Mouse (Mus musculus): ENCODE measurements around the gene Ikzf4. TPM values are rescaled to one million over a fixed set of nuclear protein-coding genes. Genes with fewer than 3 reads are reported as not detected.

Gene Ikzf4
- total RNA-seq, 2 experiments from 2014 or later: 16.2 to 16.8 TPM

DNA sequence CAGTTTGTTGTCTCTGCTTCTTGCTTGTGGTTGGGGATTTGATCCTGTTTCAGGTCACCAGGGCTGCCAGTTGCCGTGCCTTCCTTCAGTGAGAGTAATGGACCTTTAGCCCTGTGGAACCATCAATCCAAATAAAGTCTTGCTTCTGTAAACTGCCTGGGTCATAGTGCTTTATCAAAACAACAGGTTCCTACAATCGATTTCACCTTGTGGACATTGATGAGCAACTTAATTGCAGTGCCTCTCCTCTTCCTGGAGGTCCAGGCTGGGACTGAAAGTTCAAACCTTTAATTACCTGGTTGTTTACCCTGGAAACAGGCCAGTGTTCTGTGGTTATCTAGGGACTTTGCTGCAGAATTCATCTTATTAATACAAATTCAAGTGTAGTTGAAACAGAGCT is 47.3 kb downstream of the Ikzf4 start:
- DNase-seq (ENCODE audit: extremely low spot score in 1 of 2, low spot score in 2 of 2): no peak
- no peak overlapping the region for H3K4me3 ChIP-seq
- no peak overlapping the region for H3K27ac ChIP-seq
- intact Hi-C loops (cut with DNase I): no loop called here
- TF ChIP-seq CTCF (IDR thresholded peaks at IDR 0.05): no peak

DNA sequence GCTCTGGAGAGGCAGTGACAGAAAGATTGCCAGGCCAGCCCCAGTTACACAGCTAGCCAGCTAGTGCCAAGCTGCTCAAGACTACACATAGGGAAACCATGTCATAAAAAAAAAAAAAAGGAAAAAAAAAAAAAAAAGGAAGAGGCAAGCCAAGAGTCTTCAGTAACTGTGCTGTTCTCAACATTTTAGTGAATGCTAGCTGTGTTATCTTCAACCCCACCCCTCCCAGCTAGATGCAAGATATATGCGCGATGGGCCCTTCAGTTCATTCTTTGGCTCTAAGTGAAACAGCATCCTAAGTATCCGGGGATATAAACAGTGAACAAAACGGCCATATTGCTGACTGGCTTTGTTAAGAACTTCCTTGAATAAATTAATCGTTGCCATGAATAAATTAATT is 53.0 kb downstream of the Ikzf4 start:
- no peak for TF ChIP-seq CTCF (IDR thresholded peaks at IDR 0.05)
- DNase-seq (ENCODE audit: extremely low spot score in 1 of 2, low spot score in 2 of 2): no peak
- H3K27ac ChIP-seq: no peak overlapping the region
- intact Hi-C loops (cut with DNase I): no loop called here
- H3K4me3 ChIP-seq: no peak overlapping the region

GRCm38 (mm10) chr10:128591436-128591835 is 54.4 kb downstream of the Ikzf4 start:
- no peak for TF ChIP-seq CTCF (IDR thresholded peaks at IDR 0.05)
- intact Hi-C loops (cut with DNase I): no loop called here

GRCm38 (mm10) chr10:128590193-128590690 is 55.5 kb downstream of the Ikzf4 start:
- intact Hi-C loops (cut with DNase I): no loop called here
- TF ChIP-seq CTCF (IDR thresholded peaks at IDR 0.05): peak; percentile 82
- Histone ChIP-seq H3K27ac (no peak overlapping the region), H3K4me3 (peak overlapping the region; percentile 52)
- DNase-seq (ENCODE audit: extremely low spot score in 1 of 2, low spot score in 2 of 2): peak; percentile 39 to 42

More at GRCm38 (mm10) chr10:128591436-128591835, 54.4 kb downstream of the Ikzf4 start:
- Histone ChIP-seq H3K27ac (no peak overlapping the region), H3K4me3 (no peak overlapping the region)
- DNase-seq (ENCODE audit: extremely low spot score in 1 of 2, low spot score in 2 of 2): no peak

DNA sequence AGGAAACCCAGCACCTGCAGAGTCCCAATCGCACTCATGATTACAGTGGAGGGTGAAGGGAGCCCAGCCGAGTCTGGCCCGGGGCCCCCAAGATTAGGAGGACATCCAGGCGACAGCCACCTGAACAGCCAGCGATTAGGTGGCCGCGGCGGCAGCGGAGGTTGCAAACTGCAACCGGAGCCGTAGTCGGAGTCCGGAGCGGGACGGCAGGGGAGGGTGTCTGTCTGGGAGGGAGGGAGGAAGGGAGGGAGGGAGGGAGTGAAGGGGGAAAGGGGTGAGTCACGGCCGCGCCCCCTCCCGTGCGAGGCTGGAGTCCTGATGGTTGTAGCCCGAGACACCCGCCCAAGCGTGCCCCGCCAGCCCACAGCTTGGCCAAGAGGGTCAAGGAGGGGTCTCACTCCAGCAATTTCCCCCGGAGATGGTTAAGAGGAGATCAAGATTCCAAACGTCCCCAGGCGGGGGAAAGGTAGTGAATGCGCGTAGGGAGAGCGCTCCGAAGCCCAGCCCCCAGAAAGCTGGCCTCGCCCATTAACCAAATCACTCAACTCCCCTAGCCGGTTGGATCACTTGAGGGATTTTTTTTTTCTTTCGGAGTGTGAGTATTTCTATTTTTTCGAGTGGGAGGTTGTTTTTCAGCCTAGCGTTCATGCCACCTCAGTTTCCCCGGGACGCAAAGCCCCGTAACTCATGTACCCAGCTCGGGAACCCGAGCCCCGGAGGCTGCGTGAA is 56.2 kb downstream of the Ikzf4 start, which contains the start of gene Erbb3:
TSS of gene Erbb3 (minus strand) at position 189 of the 729 bp plus-strand sequence.
- H3K4me3 ChIP-seq: peak within 1 kb of the TSS; percentile 52
- H3K27ac ChIP-seq: 0 out of 2 replicates have a peak within 1 kb of the TSS, but pooled peaks have one; percentile 21
- intact Hi-C loops (cut with DNase I): no loop called here
- no peak for DNase-seq (ENCODE audit: extremely low spot score in 1 of 2, low spot score in 2 of 2)
- TF ChIP-seq CTCF (IDR thresholded peaks at IDR 0.05): no peak

DNA sequence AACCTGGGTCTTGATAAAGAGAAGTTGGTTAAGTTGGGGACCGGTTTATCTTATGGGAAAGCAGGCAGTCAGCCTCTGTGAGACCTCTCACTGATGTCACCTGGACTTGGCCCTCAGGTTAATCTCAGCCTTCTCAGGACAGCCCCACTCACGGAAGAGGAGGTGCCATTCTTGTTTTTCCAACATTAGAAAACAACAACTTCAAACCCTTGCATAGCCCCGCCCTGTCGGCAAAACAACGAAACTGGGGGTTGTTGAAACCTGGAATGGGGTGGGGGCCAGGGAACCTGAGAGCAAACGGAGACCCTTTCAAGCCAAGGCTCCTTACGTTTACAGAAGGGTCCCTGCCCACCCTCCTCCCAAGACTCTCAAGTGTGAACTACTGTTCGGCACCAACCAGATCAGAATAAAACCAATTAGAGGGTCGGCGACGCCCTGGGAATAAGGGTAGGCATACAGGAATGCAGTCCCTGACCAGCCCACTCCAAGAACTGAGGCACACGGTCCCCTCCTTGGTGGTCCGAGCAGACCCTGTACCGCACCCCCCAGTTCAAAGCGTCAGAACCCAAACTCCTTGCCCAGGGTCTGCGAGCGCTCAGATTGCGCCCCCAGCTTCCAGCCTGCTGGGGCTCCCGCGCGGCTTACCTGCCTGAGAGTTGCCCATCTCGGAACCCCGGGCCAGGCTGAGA is 56.9 kb downstream of the Ikzf4 start:
- TF ChIP-seq CTCF (IDR thresholded peaks at IDR 0.05): no peak
- H3K27ac ChIP-seq: 0 out of 2 replicates have a peak overlapping the region, but pooled peaks have one; percentile 21
- peak overlapping the region; percentile 52 for H3K4me3 ChIP-seq
- intact Hi-C loops (cut with DNase I): no loop called here
- no peak for DNase-seq (ENCODE audit: extremely low spot score in 1 of 2, low spot score in 2 of 2)

DNA sequence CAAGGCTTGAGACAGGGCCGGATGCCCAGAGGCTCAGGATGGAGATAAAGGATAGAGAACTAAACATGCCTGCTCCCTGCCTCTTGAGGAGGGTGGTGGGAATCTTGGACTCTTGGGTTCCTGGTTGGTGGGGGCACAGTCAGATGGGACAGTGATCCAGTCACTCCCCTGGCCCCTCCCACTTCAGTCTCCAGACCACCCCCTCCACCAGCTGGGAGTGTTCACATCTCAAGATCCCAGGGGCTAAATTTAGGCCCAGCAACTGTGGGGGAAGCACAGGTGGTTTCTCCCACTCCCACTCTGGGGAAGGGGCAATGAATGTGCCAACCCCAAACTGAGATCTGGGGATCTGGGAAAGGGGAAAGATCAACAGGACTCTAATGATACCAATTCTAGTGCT is 57.7 kb downstream of the Ikzf4 start:
- DNase-seq (ENCODE audit: extremely low spot score in 1 of 2, low spot score in 2 of 2): no peak
- H3K27ac ChIP-seq: peak overlapping the region; percentile 47; the same call in 1 of the 2 replicates
- TF ChIP-seq CTCF (IDR thresholded peaks at IDR 0.05): no peak
- no peak overlapping the region for H3K4me3 ChIP-seq
- intact Hi-C loops (cut with DNase I): no loop called here

GRCm38 (mm10) chr10:128587697-128588096 is 58.1 kb downstream of the Ikzf4 start:
- DNase-seq (ENCODE audit: extremely low spot score in 1 of 2, low spot score in 2 of 2): no peak
- TF ChIP-seq CTCF (IDR thresholded peaks at IDR 0.05): no peak
- peak overlapping the region; percentile 47; the same call in 1 of the 2 replicates for H3K27ac ChIP-seq
- intact Hi-C loops (cut with DNase I): no loop called here
- H3K4me3 ChIP-seq: peak overlapping the region; percentile 4; the same call in 1 of the 2 replicates

DNA sequence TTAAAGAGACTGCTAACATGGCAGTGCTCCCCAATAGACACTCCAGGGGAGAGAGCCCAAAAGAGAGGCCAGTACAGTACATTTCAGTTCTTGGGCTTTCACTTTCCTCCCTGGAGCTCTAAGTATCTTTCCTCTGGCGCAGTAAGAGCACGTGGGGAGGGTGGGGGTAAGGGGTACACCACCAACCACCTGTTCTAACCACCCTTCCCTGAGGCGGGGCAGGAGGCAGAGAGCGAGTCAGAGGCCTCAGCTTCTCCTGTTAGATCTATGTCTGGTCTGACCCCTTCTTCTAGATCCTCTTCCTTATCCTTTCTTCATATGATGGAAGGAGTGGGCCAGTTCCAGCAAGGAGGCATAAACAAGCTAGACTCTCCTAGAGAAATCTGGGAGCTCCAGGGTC is 58.7 kb downstream of the Ikzf4 start:
- peak overlapping the region; percentile 47; the same call in 1 of the 2 replicates for H3K27ac ChIP-seq

GRCm38 (mm10) chr10:128586546-128586945 is 59.2 kb downstream of the Ikzf4 start:
- Histone ChIP-seq H3K4me3 (no peak overlapping the region), H3K27ac (peak overlapping the region; percentile 53; the same call in 1 of the 2 replicates)
- TF ChIP-seq CTCF (IDR thresholded peaks at IDR 0.05): no peak
- no peak for DNase-seq (ENCODE audit: extremely low spot score in 1 of 2, low spot score in 2 of 2)
- intact Hi-C loops (cut with DNase I): no loop called here

More for the DNA sequence above, 58.7 kb downstream of the Ikzf4 start:
- DNase-seq (ENCODE audit: extremely low spot score in 1 of 2, low spot score in 2 of 2): no peak
- no peak for TF ChIP-seq CTCF (IDR thresholded peaks at IDR 0.05)
- no peak overlapping the region; the same call in 1 of the 2 replicates for H3K4me3 ChIP-seq
- intact Hi-C loops (cut with DNase I): no loop called here

- no peak for TF ChIP-seq CTCF (IDR thresholded peaks at IDR 0.05)
- intact Hi-C loops (cut with DNase I): loop anchor here (2.0 kb wide), 1 partner anchor 18 kb away; no protein-coding TSS in a partner anchor
- DNase-seq (ENCODE audit: extremely low spot score in 1 of 2, low spot score in 2 of 2): no peak
- Histone ChIP-seq H3K4me3 (no peak overlapping the region), H3K27ac (no peak overlapping the region)
Measured at GRCm38 (mm10) chr10:128584386-128584785, 61.4 kb downstream of the Ikzf4 start.

GRCm38 (mm10) chr10:128583644-128584043 is 62.1 kb downstream of the Ikzf4 start:
- peak in 1 of 2 experiments; percentile 33 for DNase-seq (ENCODE audit: extremely low spot score in 1 of 2, low spot score in 2 of 2)
- H3K27ac ChIP-seq: no peak overlapping the region
- no peak overlapping the region for H3K4me3 ChIP-seq
- no peak for TF ChIP-seq CTCF (IDR thresholded peaks at IDR 0.05)
- intact Hi-C loops (cut with DNase I): loop anchor here (2.0 kb wide), 1 partner anchor 17 kb away; no protein-coding TSS in a partner anchor

Small RNA genes within 50 kb of the gene (microRNA-seq; reads per million reads assigned to microRNA genes)
- gene Mir6917: 0 to 0.73 reads per million in 2 experiments

Other genes starting within 250 kb of the Ikzf4 start
- gene Slc39a5, start 244.8 kb downstream of the Ikzf4 start, total RNA-seq (2021): not detected
- gene Nabp2, start 234.5 kb downstream of the Ikzf4 start, total RNA-seq (2021): 10 to 100 TPM; 87.0 to 91.1 TPM
- gene Rnf41, start 234.3 kb downstream of the Ikzf4 start, total RNA-seq (2021): 10 to 100 TPM; 74.0 to 76.6 TPM
- 100 to 1,000 TPM; 253 to 254 TPM for gene Smarcc2, start 186.7 kb downstream of the Ikzf4 start, total RNA-seq (2021)
- 100 to 1,000 TPM; 555 to 562 TPM for gene Myl6, start 151.8 kb downstream of the Ikzf4 start, total RNA-seq (2021)
- gene Myl6b, start 147.3 kb downstream of the Ikzf4 start, total RNA-seq (2021): 10 to 100 TPM; 30.7 to 32.9 TPM
- gene Esyt1, start 120.1 kb downstream of the Ikzf4 start, total RNA-seq (2021): 10 to 100 TPM; 10.2 to 10.4 TPM
- gene Zc3h10, start 98.2 kb downstream of the Ikzf4 start, total RNA-seq (2021): 10 to 100 TPM; 12.4 to 15.7 TPM
- 1,000 to 10,000 TPM; 1,506 to 1,537 TPM for gene Rpl41, start 96.7 kb downstream of the Ikzf4 start, total RNA-seq (2021)
- 10 to 100 TPM; 51.7 to 58.0 TPM for gene Pa2g4, start 80.0 kb downstream of the Ikzf4 start, total RNA-seq (2021)
- 1 to 10 TPM; 5.0 to 5.4 TPM for gene Erbb3, start 56.3 kb downstream of the Ikzf4 start, total RNA-seq (2021)
- 100 to 1,000 TPM; 211 to 235 TPM for gene Rps26, start 19.2 kb downstream of the Ikzf4 start, total RNA-seq (2021)
- 10 to 100 TPM; 11.3 to 12.3 TPM for gene Suox, start 28.1 kb upstream of the Ikzf4 start, total RNA-seq (2021)
- 100 to 1,000 TPM; 123 to 132 TPM for gene Rab5b, start 50.3 kb upstream of the Ikzf4 start, total RNA-seq (2021)
- gene Pmel, start 58.2 kb upstream of the Ikzf4 start, total RNA-seq (2021): under 1 TPM; 0.36 to 0.75 TPM
- 1 to 10 TPM; 2.2 to 2.6 TPM for gene Cdk2, start 59.0 kb upstream of the Ikzf4 start, total RNA-seq (2021)
- gene Dgka, start 98.9 kb upstream of the Ikzf4 start, total RNA-seq (2021): 1 to 10 TPM; 7.4 to 7.9 TPM
- 10 to 100 TPM; 27.1 to 27.8 TPM for gene Pym1, start 101.9 kb upstream of the Ikzf4 start, total RNA-seq (2021)
- gene Mmp19, start 144.9 kb upstream of the Ikzf4 start, total RNA-seq (2021): under 1 TPM; 0.48 to 0.63 TPM
- 10 to 100 TPM; 62.3 TPM for gene Dnajc14, start 158.1 kb upstream of the Ikzf4 start, total RNA-seq (2021)
- 10 to 100 TPM in 1 of 2 experiments, 1 to 10 TPM in 1; 7.9 to 10.3 TPM for gene Tmem198b, start 158.4 kb upstream of the Ikzf4 start, total RNA-seq (2021)
- 10 to 100 TPM; 33.0 to 33.6 TPM for gene Sarnp, start 171.3 kb upstream of the Ikzf4 start, total RNA-seq (2021)
- gene Ormdl2, start 175.7 kb upstream of the Ikzf4 start, total RNA-seq (2021): 1 to 10 TPM; 7.9 to 9.0 TPM
- 10 to 100 TPM; 13.1 to 15.3 TPM for gene Gdf11, start 245.7 kb upstream of the Ikzf4 start, total RNA-seq (2021)